Mouse (Mus musculus) limb, embryonic 12.5 days (tissue): ENCODE results near the gene Zfp1. TPM values are rescaled to one million over a fixed set of nuclear protein-coding genes. Genes with fewer than 3 reads are reported as not detected.

Experiments
- ATAC-seq: fragments of 200-750 bp; cut with Nextera tagmentation; 2 replicates; pipeline ENCODE4 v1.8.0; 2017; ENCODE audit warnings: low read depth, moderate TSS enrichment; ENCODE audit not compliant: insufficient number of reproducible peaks, insufficient read depth, low FRiP score, low TSS enrichment
- H3K27ac ChIP-seq: fragments of 300-500 bp; sonication (generic); 2 replicates; pipeline ENCODE4 v1.5.1; 2016; ENCODE audit warnings: mild to moderate bottlenecking, moderate library complexity
- H3K27me3 ChIP-seq: fragments of 300-500 bp; sonication (generic); 2 replicates; pipeline ENCODE4 v1.6.1; 2016; ENCODE audit warnings: mild to moderate bottlenecking, moderate library complexity
- H3K36me3 ChIP-seq: fragments of 300-500 bp; sonication (generic); 2 replicates; pipeline ENCODE4 v1.6.1; 2016; ENCODE audit warnings: mild to moderate bottlenecking, moderate library complexity
- H3K4me1 ChIP-seq: fragments of 300-500 bp; sonication (generic); replicated peaks from 2 replicates; pipeline ENCODE4 v1.6.1; 2016
- H3K4me2 ChIP-seq: fragments of 300-500 bp; sonication (generic); 2 replicates; pipeline ENCODE4 v1.6.1; 2016; ENCODE audit warnings: mild to moderate bottlenecking, moderate library complexity
- H3K4me3 ChIP-seq: fragments of 300-500 bp; sonication (generic); replicated peaks from 2 replicates; pipeline ENCODE4 v1.5.1; 2016; ENCODE audit warnings: mild to moderate bottlenecking
- H3K9ac ChIP-seq: fragments of 300-500 bp; sonication (generic); replicated peaks from 2 replicates; pipeline ENCODE4 v1.6.1; 2016; ENCODE audit warnings: mild to moderate bottlenecking, moderate library complexity
- H3K9me3 ChIP-seq: fragments of 300-500 bp; sonication (generic); 2 replicates; pipeline ENCODE4 v1.6.1; 2016; ENCODE audit warnings: mild to moderate bottlenecking, moderate library complexity
- WGBS: fragments of 180-500 bp; shearing (Covaris S2); methylation state at CpG from one replicate; pipeline ENCODE4 v1.1.7; 2016; 5-methylcytosine and 5-hydroxymethylcytosine counted together
- polyA plus RNA-seq: library from polyadenylated mRNA; unstranded; fragments of >200 nt; fragmentation: Nextera tagmentation; extraction: Ambion mirVana; gene quantifications from 2 replicates; pipeline ENCODE4 v1.2.1, GENCODE M21; 2016

The Zfp1 gene
- polyA plus RNA-seq = 26.7 and 28.3 TPM in 2 replicates

DNA sequence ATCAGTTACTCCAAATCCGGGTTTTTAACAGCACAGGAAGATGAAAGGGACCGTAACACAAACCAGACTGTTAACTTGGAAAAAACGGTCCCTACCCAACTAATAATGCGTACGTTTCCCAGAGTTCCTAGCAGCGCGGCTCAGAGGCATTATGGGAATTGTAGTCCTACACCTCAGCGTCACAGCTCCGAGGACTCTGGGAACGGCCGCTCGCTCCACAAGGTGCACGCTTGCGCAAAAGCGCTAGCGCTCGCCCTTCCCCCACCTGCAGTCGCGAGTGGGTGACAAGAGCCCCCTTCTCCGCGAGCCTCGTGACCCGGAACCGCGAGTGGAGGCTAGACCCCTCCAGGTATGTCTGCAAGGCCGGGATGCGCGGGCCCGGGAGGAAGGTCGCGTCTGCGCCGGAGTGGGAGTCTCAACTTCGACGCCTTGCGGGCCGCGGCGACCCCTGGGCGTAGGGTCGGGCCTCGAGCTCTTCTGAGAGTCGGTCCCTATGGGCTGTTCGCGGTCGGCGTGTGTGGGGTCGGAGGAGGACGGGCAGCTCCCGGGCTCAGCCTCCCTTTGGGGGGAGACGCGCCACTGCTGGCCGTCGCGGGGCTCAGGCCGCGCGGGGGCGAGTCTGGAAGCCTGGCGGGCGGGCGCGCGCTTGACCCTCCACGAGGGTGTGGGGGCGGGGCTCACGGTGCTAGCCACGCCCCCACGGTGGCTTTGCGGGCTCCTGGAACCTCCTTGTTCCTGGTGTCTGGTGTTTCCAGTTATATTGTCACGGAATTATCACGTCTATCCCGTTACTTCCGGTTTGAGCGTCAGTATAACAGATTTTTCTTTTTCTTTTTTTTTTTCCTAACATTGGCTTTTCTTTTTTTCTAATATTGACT, at the start of gene Zfp1:
Gene Zfp1 (plus strand): TSS at position 138 of the 878 bp plus-strand sequence.
- Histone ChIP-seq H3K4me1 (peaks cover 8% of the 10 kb centered on the region), H3K4me3 (peak within 1 kb of the TSS; percentile 78), H3K27ac (peak within 1 kb of the TSS; percentile 94), H3K36me3 (no peaks in the 10 kb centered on the region), H3K4me2 (peak within 1 kb of the TSS; percentile 57), H3K27me3 (no peaks in the 10 kb centered on the region), H3K9me3 (no peaks in the 10 kb centered on the region), H3K9ac (peak within 1 kb of the TSS; percentile 87)
- peak; percentile 96 for ATAC-seq
- under 1% methylated on average over 73 of the region's 75 CpGs for WGBS

- Histone ChIP-seq H3K4me1 (peaks cover 46% of the 10 kb centered on the region), H3K27ac (no peak overlapping the region)
- 79% methylated on average over 3 of the region's 3 CpGs for WGBS
Observed at GRCm38 (mm10) chr8:111594044-111594840, 49.0 kb upstream of the Zfp1 start.

DNA sequence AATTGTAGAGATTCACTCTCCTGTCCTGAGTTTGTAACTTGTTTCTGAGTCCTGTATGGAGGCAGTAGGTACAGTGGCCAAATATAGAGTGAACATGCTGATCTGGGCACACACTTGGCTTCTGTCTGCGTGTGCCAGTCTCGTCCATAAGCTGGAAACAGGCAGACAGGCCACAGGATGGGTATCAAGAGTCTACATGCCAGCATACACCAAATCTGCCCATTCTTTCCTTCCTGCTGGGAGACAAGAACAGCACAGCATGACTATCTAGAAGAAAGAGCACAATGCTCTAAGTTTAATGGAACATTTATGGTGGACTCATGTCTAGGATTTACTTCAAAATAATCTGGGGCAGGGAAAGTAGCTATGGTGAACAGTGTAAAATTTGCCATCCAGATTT, 48.2 kb upstream of the Zfp1 start:
- WGBS = 95% methylated on average over 2 of the region's 2 CpGs
- peaks cover 46% of the 10 kb centered on the region for H3K4me1 ChIP-seq

More at GRCm38 (mm10) chr8:111594044-111594840, 49.0 kb upstream of the Zfp1 start:
- Histone ChIP-seq H3K36me3 (peaks cover 8% of the 10 kb centered on the region; the same call in 1 of the 2 replicates), H3K9ac (no peak overlapping the region), H3K4me2 (no peak overlapping the region), H3K9me3 (no peaks in the 10 kb centered on the region), H3K27me3 (no peaks in the 10 kb centered on the region), H3K4me3 (no peak overlapping the region)
- no peak for ATAC-seq

DNA sequence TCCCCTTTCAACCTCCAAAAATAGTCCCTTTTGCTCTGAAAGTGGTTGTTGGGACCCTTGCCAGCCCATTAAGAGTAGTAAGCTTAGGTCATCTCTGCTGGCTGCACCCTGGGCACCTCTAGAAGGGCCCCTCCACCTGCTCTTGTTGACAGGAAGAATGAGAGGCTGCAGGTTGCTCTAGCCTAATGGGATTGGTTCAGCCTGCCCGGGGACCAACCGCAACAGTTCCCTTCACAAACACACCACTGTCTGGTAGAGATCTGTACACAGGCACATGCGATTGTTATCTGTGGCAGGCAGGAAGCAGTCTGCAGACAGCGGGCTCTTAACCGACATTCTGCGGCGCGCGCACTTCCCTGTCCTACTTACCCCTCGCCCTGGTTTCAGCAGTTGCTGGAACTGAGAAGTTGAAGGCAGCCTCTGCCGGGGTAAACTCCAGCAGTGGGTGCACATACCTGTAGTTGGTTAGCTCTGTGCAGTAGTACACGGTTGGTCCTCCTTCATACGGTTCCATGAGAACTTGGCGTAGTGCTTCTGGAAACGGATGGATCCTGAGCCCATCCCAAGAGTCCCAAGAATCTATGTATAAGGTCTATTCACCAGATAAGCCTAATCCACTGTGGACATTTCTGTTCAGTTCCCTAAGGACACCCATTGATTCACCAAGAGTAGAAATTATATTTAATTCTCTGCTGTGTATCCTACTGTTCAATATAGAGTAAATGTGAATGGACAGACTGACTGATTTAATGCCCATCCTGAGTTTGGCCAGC, 47.3 kb upstream of the Zfp1 start:
- H3K9me3 ChIP-seq = no peaks in the 10 kb centered on the region
- 90% methylated on average over 15 of the region's 15 CpGs for WGBS
- H3K36me3 ChIP-seq = peaks cover 5% of the 10 kb centered on the region; the same call in 1 of the 2 replicates
- peaks cover 46% of the 10 kb centered on the region for H3K4me1 ChIP-seq
- H3K27ac ChIP-seq = no peak overlapping the region
- no peak for ATAC-seq
- no peaks in the 10 kb centered on the region for H3K27me3 ChIP-seq
- H3K4me2 ChIP-seq = no peak overlapping the region
- no peak overlapping the region for H3K9ac ChIP-seq
- H3K4me3 ChIP-seq = no peak overlapping the region

More for the DNA sequence above, 48.2 kb upstream of the Zfp1 start:
- peaks cover 8% of the 10 kb centered on the region; the same call in 1 of the 2 replicates for H3K36me3 ChIP-seq
- H3K9me3 ChIP-seq = no peaks in the 10 kb centered on the region
- H3K4me3 ChIP-seq = no peak overlapping the region
- H3K4me2 ChIP-seq = no peak overlapping the region
- H3K9ac ChIP-seq = no peak overlapping the region
- no peak for ATAC-seq
- no peaks in the 10 kb centered on the region for H3K27me3 ChIP-seq
- no peak overlapping the region for H3K27ac ChIP-seq

- Histone ChIP-seq H3K36me3 (no peaks in the 10 kb centered on the region), H3K9me3 (no peaks in the 10 kb centered on the region), H3K4me1 (peaks cover 46% of the 10 kb centered on the region), H3K4me3 (no peak overlapping the region), H3K27me3 (no peaks in the 10 kb centered on the region), H3K27ac (no peak overlapping the region), H3K9ac (no peak overlapping the region), H3K4me2 (no peak overlapping the region)
- WGBS = 78% methylated on average over 3 of the region's 3 CpGs
- ATAC-seq = no peak
Observed at GRCm38 (mm10) chr8:111596485-111596821, 46.7 kb upstream of the Zfp1 start.

DNA sequence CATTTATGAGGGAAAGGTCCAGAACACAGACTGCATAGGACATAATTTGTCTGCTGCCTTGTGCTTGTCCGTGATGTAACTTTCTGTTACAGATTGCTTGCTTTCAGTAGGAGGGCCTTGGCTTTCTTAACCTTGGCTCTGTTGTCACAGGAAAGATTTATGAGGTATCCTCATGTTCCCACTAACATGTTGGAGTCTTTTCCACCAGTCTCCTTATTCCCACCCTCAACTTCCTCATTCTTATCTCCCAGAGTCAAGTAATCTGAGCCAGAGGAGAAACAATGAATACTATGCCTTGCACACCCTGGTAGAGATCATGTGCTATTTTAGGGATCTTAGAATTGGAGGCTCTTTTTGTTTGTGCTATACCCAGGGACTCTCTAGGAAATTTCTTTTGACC, 45.9 kb upstream of the Zfp1 start:
- 58% methylated on average over 1 of the region's 1 CpGs for WGBS
- Histone ChIP-seq H3K4me3 (no peak overlapping the region), H3K36me3 (no peaks in the 10 kb centered on the region), H3K4me1 (peaks cover 42% of the 10 kb centered on the region), H3K4me2 (no peak overlapping the region), H3K9me3 (no peaks in the 10 kb centered on the region), H3K9ac (no peak overlapping the region), H3K27me3 (no peaks in the 10 kb centered on the region), H3K27ac (no peak overlapping the region)
- no peak for ATAC-seq

GRCm38 (mm10) chr8:111599707-111600444, 43.3 kb upstream of the Zfp1 start:
- Histone ChIP-seq H3K9ac (no peak overlapping the region), H3K36me3 (no peaks in the 10 kb centered on the region), H3K9me3 (no peaks in the 10 kb centered on the region), H3K27ac (no peak overlapping the region), H3K4me2 (no peak overlapping the region), H3K27me3 (no peaks in the 10 kb centered on the region), H3K4me1 (peaks cover 27% of the 10 kb centered on the region), H3K4me3 (no peak overlapping the region)
- ATAC-seq = no peak
- 84% methylated on average over 9 of the region's 9 CpGs for WGBS

GRCm38 (mm10) chr8:111602050-111602449, 41.2 kb upstream of the Zfp1 start:
- H3K36me3 ChIP-seq = peaks cover 13% of the 10 kb centered on the region; the same call in 1 of the 2 replicates
- H3K4me3 ChIP-seq = no peak overlapping the region
- peaks cover 9% of the 10 kb centered on the region; the same call in 1 of the 2 replicates for H3K4me1 ChIP-seq
- no peaks in the 10 kb centered on the region for H3K27me3 ChIP-seq
- 98% methylated on average over 4 of the region's 4 CpGs for WGBS
- ATAC-seq = no peak
- H3K4me2 ChIP-seq = no peak overlapping the region
- H3K9ac ChIP-seq = no peak overlapping the region
- no peak overlapping the region for H3K27ac ChIP-seq
- no peaks in the 10 kb centered on the region for H3K9me3 ChIP-seq

DNA sequence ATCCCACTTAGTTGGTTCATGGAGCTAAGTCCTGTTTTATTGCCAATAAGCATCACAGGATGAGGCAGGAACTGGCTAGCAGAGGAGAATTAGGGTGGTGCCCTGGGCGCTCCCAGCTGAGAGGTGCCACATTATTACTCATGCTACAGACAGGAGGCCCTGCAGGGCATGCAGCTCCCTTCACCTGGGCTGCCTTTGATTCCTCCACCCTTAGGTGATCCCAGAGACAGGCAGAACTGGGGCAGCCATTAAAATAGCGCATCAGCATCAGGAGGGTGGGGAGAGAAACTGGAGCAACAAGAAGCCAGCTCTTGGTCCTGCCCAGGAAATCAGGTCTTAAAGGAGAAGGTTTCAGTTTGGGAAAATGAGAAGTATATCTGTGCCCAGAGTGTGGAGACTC, 38.2 kb upstream of the Zfp1 start:
- Histone ChIP-seq H3K4me3 (no peak overlapping the region), H3K4me1 (no peaks in the 10 kb centered on the region), H3K9ac (no peak overlapping the region), H3K4me2 (no peak overlapping the region), H3K36me3 (peaks cover 23% of the 10 kb centered on the region; the same call in 1 of the 2 replicates), H3K27ac (no peak overlapping the region), H3K9me3 (no peaks in the 10 kb centered on the region), H3K27me3 (no peaks in the 10 kb centered on the region)
- ATAC-seq = no peak
- WGBS = 86% methylated on average over 2 of the region's 2 CpGs

- Histone ChIP-seq H3K4me1 (no peaks in the 10 kb centered on the region), H3K4me2 (no peak overlapping the region), H3K4me3 (no peak overlapping the region), H3K27ac (no peak overlapping the region), H3K27me3 (no peaks in the 10 kb centered on the region), H3K9ac (no peak overlapping the region), H3K36me3 (peaks cover 36% of the 10 kb centered on the region), H3K9me3 (no peaks in the 10 kb centered on the region)
- 88% methylated on average over 9 of the region's 9 CpGs for WGBS
- ATAC-seq = no peak
Observed at GRCm38 (mm10) chr8:111606961-111607360, 36.2 kb upstream of the Zfp1 start.
